Mouse (Mus musculus): ENCODE results near the gene Efcab12. TPM values are rescaled to one million over a fixed set of nuclear protein-coding genes. Genes with fewer than 3 reads are reported as not detected.

Efcab12 gene
- polyA plus RNA-seq, 1 experiment from 2014 or later: 2.7 TPM

Small RNAs within 50 kb of the gene (microRNA-seq; reads per million reads assigned to microRNA genes)
- gene Mir7660: 0.44 reads per million

Other genes starting within 250 kb of the Efcab12 start
- gene Mkrn2os, start 245.8 kb downstream of the Efcab12 start, polyA plus RNA-seq (2015; fragmentation: Nextera tagmentation; extraction: Ambion mirVana): 0.35 and 0.77 TPM in 2 replicates
- gene Mkrn2, start 236.5 kb downstream of the Efcab12 start, polyA plus RNA-seq (2015; fragmentation: Nextera tagmentation; extraction: Ambion mirVana): 30.2 and 38.4 TPM in 2 replicates
- 141 and 156 TPM in 2 replicates for gene Raf1, start 161.8 kb downstream of the Efcab12 start, polyA plus RNA-seq (2015; fragmentation: Nextera tagmentation; extraction: Ambion mirVana)
- gene Tmem40, start 76.0 kb downstream of the Efcab12 start, polyA plus RNA-seq (2015; fragmentation: Nextera tagmentation; extraction: Ambion mirVana): 1.6 and 2.5 TPM in 2 replicates
- gene Cand2, start 63.9 kb downstream of the Efcab12 start, polyA plus RNA-seq (2015; fragmentation: Nextera tagmentation; extraction: Ambion mirVana): 13.2 and 15.8 TPM in 2 replicates
- 1,247 and 1,390 TPM in 2 replicates for gene Rpl32, start 29.7 kb downstream of the Efcab12 start, polyA plus RNA-seq (2015; fragmentation: Nextera tagmentation; extraction: Ambion mirVana)
- 12.6 and 12.9 TPM in 2 replicates for gene Mbd4, start 15.0 kb upstream of the Efcab12 start, polyA plus RNA-seq (2015; fragmentation: Nextera tagmentation; extraction: Ambion mirVana)
- 26.3 and 27.8 TPM in 2 replicates for gene Ift122, start 15.1 kb upstream of the Efcab12 start, polyA plus RNA-seq (2015; fragmentation: Nextera tagmentation; extraction: Ambion mirVana)
- 2.2 and 4.1 TPM in 2 replicates for gene Rho, start 93.3 kb upstream of the Efcab12 start, polyA plus RNA-seq (2015; fragmentation: Nextera tagmentation; extraction: Ambion mirVana)
- gene H1foo, start 106.5 kb upstream of the Efcab12 start, polyA plus RNA-seq (2015; fragmentation: Nextera tagmentation; extraction: Ambion mirVana): not detected in 2 replicates
- gene Plxnd1, start 156.6 kb upstream of the Efcab12 start, polyA plus RNA-seq (2015; fragmentation: Nextera tagmentation; extraction: Ambion mirVana): 13.5 and 17.8 TPM in 2 replicates

All from neural tube, embryonic 13.5 days (tissue).